Mouse (Mus musculus) kidney, embryonic 14.5 days (tissue): ENCODE measurements at regions not wholly inside any gene's neighbourhood (a gene's known extent, or its start where the extent isn't known, plus 50 kb on each side); places are given as distances from the start of the nearest gene placed in this dataset.
A peak's percentile ranks its signal among the peaks of the same experiment; 100 is the strongest.

Source experiments
- ATAC-seq: fragments of 200-750 bp; cut with Nextera tagmentation; 2 replicates; pipeline ENCODE4 v1.8.0; 2017; ENCODE audit warnings: moderate number of reproducible peaks, mild to moderate bottlenecking, moderate TSS enrichment, moderate library complexity; ENCODE audit not compliant: low FRiP score, low TSS enrichment
- H3K27ac ChIP-seq: fragments of 300-500 bp; sonication (generic); 2 replicates; pipeline ENCODE4 v1.5.1; 2014; ENCODE audit warnings: low read depth, mild to moderate bottlenecking, low read length, moderate library complexity, mixed read lengths
- H3K27me3 ChIP-seq: fragments of 300-500 bp; sonication (generic); 2 replicates; pipeline ENCODE4 v1.6.1; 2014; ENCODE audit warnings: mild to moderate bottlenecking, low read length; ENCODE audit not compliant: control insufficient read depth, insufficient read depth
- H3K36me3 ChIP-seq: fragments of 300-500 bp; sonication (generic); 2 replicates; pipeline ENCODE4 v1.6.1; 2014; ENCODE audit warnings: low read length, mixed read lengths; ENCODE audit not compliant: control insufficient read depth, insufficient read depth
- H3K4me1 ChIP-seq: fragments of 300-500 bp; sonication (generic); 2 replicates; pipeline ENCODE4 v1.6.1; 2014; ENCODE audit warnings: low read length, mixed read lengths; ENCODE audit not compliant: control insufficient read depth, insufficient read depth
- H3K4me2 ChIP-seq: fragments of 300-500 bp; sonication (generic); replicated peaks from 2 replicates; pipeline ENCODE4 v1.6.1; 2014; ENCODE audit warnings: low read depth, mild to moderate bottlenecking, low read length
- H3K4me3 ChIP-seq: fragments of 300-500 bp; sonication (generic); 2 replicates; pipeline ENCODE4 v1.5.1; 2014; ENCODE audit warnings: mild to moderate bottlenecking, low read length
- H3K9ac ChIP-seq: fragments of 300-500 bp; sonication (generic); 2 replicates; pipeline ENCODE4 v1.6.1; 2014; ENCODE audit warnings: low read depth, mild to moderate bottlenecking, low read length, moderate library complexity
- H3K9me3 ChIP-seq: fragments of 300-500 bp; sonication (generic); 2 replicates; pipeline ENCODE4 v1.6.1; 2016; ENCODE audit warnings: low read length; ENCODE audit not compliant: control insufficient read depth
- WGBS: fragments of 180-500 bp; shearing (Covaris S2); extraction: QIAGEN DNeasy Blood & Tissue Kit; methylation state at CpG from one replicate; pipeline ENCODE4 v1.1.7; 2014; 5-methylcytosine and 5-hydroxymethylcytosine counted together

- no peak for ATAC-seq
- H3K27me3 ChIP-seq = no peaks in the 10 kb centered on the region
- no peaks in the 10 kb centered on the region for H3K4me1 ChIP-seq
- no peaks in the 10 kb centered on the region for H3K9me3 ChIP-seq
- no peaks in the 10 kb centered on the region for H3K36me3 ChIP-seq
- no peak overlapping the region for H3K9ac ChIP-seq
- no peak overlapping the region for H3K27ac ChIP-seq
- H3K4me2 ChIP-seq = no peak overlapping the region
- WGBS = 80% methylated on average over 2 of the region's 2 CpGs
- no peak overlapping the region for H3K4me3 ChIP-seq
Measured at GRCm38 (mm10) chr10:92578872-92579271, 143.3 kb downstream of the Nedd1 start.

DNA sequence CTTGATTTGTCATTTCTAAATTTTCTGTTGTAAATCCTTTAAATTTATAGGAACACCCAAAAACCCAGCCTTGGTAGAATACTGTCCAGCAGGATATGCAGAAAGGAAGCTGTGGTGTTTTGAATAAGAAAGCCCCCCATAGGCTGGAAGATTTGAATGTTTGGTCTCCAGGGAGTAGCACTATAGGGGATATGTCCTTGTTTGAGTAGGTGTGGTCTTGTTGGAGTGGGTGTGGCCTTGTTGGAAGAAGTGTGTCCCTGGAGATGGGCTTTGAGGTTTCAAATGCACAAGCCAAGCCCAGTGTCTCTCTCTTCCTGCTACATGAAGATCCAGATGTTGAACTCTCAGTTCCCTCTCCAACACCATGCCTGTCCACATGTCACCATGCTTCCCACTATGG, 151.7 kb downstream of the Nedd1 start:
- no peaks in the 10 kb centered on the region for H3K9me3 ChIP-seq
- H3K36me3 ChIP-seq = no peaks in the 10 kb centered on the region
- H3K4me3 ChIP-seq = no peak overlapping the region
- H3K4me2 ChIP-seq = no peak overlapping the region
- no peak overlapping the region for H3K9ac ChIP-seq
- ATAC-seq = no peak
- H3K4me1 ChIP-seq = no peaks in the 10 kb centered on the region
- no peak overlapping the region for H3K27ac ChIP-seq
- H3K27me3 ChIP-seq = no peaks in the 10 kb centered on the region

DNA sequence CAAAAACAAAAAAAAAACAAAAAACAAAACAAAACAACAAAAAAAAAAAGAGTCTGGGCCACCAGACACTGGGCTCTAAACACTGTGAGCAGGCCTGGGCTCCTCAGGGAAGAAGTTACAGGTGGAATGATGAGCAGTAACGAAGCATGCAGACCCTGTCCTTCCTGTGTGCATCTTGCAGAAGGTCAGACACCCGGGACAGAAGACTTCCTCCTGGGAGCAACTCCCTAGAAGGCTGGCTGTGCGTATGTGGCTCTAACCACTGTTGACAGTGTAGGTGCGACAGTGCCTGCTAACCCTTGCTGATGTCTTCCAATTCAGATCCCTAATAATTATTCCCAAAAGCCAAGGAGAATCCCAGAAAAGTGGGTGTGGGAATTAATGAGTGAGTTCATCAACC, 164.8 kb downstream of the Nedd1 start:
- peak overlapping the region; percentile 10; the same call in 1 of the 2 replicates for H3K27ac ChIP-seq
- H3K4me1 ChIP-seq = peaks cover 9% of the 10 kb centered on the region; the same call in 1 of the 2 replicates
- no peak overlapping the region for H3K4me3 ChIP-seq
- H3K4me2 ChIP-seq = no peak overlapping the region
- no peak overlapping the region for H3K9ac ChIP-seq
- no peaks in the 10 kb centered on the region for H3K9me3 ChIP-seq
- H3K27me3 ChIP-seq = no peaks in the 10 kb centered on the region
- no peak for ATAC-seq
- H3K36me3 ChIP-seq = no peaks in the 10 kb centered on the region
- WGBS = 64% methylated on average over 4 of the region's 4 CpGs

GRCm38 (mm10) chr10:92556526-92557422, 165.4 kb downstream of the Nedd1 start:
- Histone ChIP-seq H3K9me3 (no peaks in the 10 kb centered on the region), H3K27me3 (no peaks in the 10 kb centered on the region), H3K36me3 (no peaks in the 10 kb centered on the region), H3K4me1 (peaks cover 9% of the 10 kb centered on the region; the same call in 1 of the 2 replicates), H3K9ac (no peak overlapping the region), H3K4me3 (no peak overlapping the region), H3K27ac (peak overlapping the region; percentile 37; the same call in 1 of the 2 replicates), H3K4me2 (no peak overlapping the region; the same call in 1 of the 2 replicates)
- 28% methylated on average over 8 of the region's 8 CpGs for WGBS
- ATAC-seq = peak; percentile 72; the same call in 1 of the 2 replicates

GRCm38 (mm10) chr10:92555727-92556525, 166.3 kb downstream of the Nedd1 start:
- Histone ChIP-seq H3K9ac (no peak overlapping the region), H3K4me3 (no peak overlapping the region), H3K27ac (peak overlapping the region; percentile 37; the same call in 1 of the 2 replicates), H3K4me1 (peaks cover 9% of the 10 kb centered on the region; the same call in 1 of the 2 replicates), H3K27me3 (no peaks in the 10 kb centered on the region), H3K36me3 (no peaks in the 10 kb centered on the region), H3K4me2 (no peak overlapping the region; the same call in 1 of the 2 replicates), H3K9me3 (no peaks in the 10 kb centered on the region)
- 46% methylated on average over 13 of the region's 13 CpGs for WGBS
- ATAC-seq = no peak

DNA sequence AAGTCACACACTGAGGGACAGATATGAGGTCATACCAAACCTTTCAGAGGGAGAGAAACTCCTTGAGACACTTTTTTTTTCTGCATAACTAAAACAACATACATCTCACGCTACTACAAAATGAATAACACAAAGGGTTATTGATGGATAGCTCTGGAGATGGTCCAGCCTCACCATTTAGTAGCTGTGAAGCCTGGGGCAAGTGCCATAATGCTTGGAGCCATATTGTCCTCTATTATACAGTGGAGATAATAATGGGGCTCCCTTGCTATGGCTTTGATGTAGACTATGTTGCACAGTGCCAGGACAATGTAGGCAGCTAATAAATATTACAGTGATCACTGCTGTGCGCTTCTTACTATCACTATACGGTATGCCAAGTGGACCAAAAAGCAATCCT, 168.3 kb downstream of the Nedd1 start:
- no peak overlapping the region for H3K4me3 ChIP-seq
- H3K4me2 ChIP-seq = no peak overlapping the region
- peaks cover 9% of the 10 kb centered on the region; the same call in 1 of the 2 replicates for H3K4me1 ChIP-seq
- ATAC-seq = no peak
- H3K27me3 ChIP-seq = no peaks in the 10 kb centered on the region
- H3K36me3 ChIP-seq = no peaks in the 10 kb centered on the region
- 83% methylated on average over 3 of the region's 3 CpGs for WGBS
- H3K9me3 ChIP-seq = no peaks in the 10 kb centered on the region
- no peak overlapping the region for H3K9ac ChIP-seq
- H3K27ac ChIP-seq = no peak overlapping the region

DNA sequence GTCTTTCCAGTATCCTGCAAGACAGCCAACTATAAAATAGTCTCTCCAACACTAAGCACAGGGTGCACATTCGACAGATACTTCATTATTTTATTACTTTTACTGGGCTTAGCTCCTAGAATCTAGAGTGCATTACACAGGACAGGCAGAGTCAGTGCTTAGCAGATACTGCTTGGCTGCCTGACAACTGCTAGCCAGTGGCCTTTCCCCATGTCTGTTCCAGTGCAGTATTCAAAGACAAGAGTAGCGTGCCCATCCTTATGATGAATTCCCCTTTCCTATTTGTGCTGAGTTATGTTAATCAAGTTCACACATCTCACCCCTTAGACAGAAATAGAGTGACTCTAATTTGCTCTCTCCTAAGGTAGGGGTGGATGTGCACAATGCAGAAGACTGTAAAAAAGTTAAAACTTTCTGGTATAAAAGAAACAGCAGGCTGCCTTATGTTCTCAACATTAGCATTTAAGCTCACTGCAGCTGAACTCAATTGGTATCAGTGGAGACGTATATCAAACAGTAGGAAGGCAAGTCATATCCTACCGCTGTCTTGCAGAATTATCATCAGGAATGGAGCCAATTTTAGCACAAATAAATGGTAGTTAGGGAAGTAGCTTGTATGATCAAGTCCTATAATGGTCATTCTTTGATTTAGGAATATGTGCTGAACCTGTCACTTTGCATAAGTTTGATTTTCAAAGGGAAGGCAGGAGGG, 173.2 kb downstream of the Nedd1 start:
- H3K4me3 ChIP-seq = no peak overlapping the region

GRCm38 (mm10) chr10:92538433-92538832, 183.8 kb downstream of the Nedd1 start:
- no peak overlapping the region for H3K4me2 ChIP-seq
- no peak for ATAC-seq
- H3K27ac ChIP-seq = no peak overlapping the region
- H3K4me3 ChIP-seq = no peak overlapping the region
- WGBS = 87% methylated on average over 4 of the region's 4 CpGs
- no peaks in the 10 kb centered on the region for H3K4me1 ChIP-seq
- H3K36me3 ChIP-seq = no peaks in the 10 kb centered on the region
- H3K27me3 ChIP-seq = no peaks in the 10 kb centered on the region
- H3K9ac ChIP-seq = no peak overlapping the region
- H3K9me3 ChIP-seq = no peaks in the 10 kb centered on the region

More for the DNA sequence above, 173.2 kb downstream of the Nedd1 start:
- Histone ChIP-seq H3K36me3 (no peaks in the 10 kb centered on the region), H3K9me3 (no peaks in the 10 kb centered on the region), H3K9ac (no peak overlapping the region), H3K4me2 (no peak overlapping the region), H3K27me3 (no peaks in the 10 kb centered on the region), H3K27ac (no peak overlapping the region), H3K4me1 (no peaks in the 10 kb centered on the region)
- no peak for ATAC-seq
- 73% methylated on average over 4 of the region's 4 CpGs for WGBS
